Mouse (Mus musculus): Measurements from ENCODE around the gene Gm17428. TPM values are rescaled to one million over a fixed set of nuclear protein-coding genes. Genes with fewer than 3 reads are reported as not detected.
"Not testable (repeated sequence)": the region's sequence is repeated elsewhere in the genome, so short reads cannot be mapped to it uniquely, and the experiment has no call there.

The Gm17428 gene
- polyA plus RNA-seq, 1 experiment, result not detected

GRCm38 (mm10) chr14:54956533-54956932 is 20.2 kb upstream of the Gm17428 start:
- Histone ChIP-seq H3K4me3 (ENCODE audit: low read depth, low read length) (no peak overlapping the region), H3K4me1 (ENCODE audit: control insufficient read depth, insufficient read depth, low read length) (no peaks in the 10 kb centered on the region), H3K9me3 (replicated peaks; ENCODE audit: control insufficient read depth, insufficient read depth, low read length, poor library complexity, severe bottlenecking) (no peaks in the 10 kb centered on the region), H3K27ac (ENCODE audit: insufficient read depth, low read length) (no peak overlapping the region), H3K36me3 (ENCODE audit: control insufficient read depth, insufficient read depth, low read length, poor library complexity, severe bottlenecking) (no peaks in the 10 kb centered on the region), H3K9ac (ENCODE audit: low read depth, poor library complexity, severe bottlenecking) (no peak overlapping the region), H3K27me3 (ENCODE audit: control insufficient read depth, insufficient read depth, low read length, poor library complexity, severe bottlenecking) (no peaks in the 10 kb centered on the region; the same call in 1 of the 2 replicates)
- TF ChIP-seq POLR2A (IDR thresholded peaks at IDR 0.05; ENCODE audit: insufficient read depth, low read length) (no peak), EP300 (IDR thresholded peaks at IDR 0.05; ENCODE audit: insufficient read depth, low read depth, low read length) (no peak), CTCF (IDR thresholded peaks at IDR 0.05; ENCODE audit: low read depth, low read length) (no peak)

- Histone ChIP-seq H3K4me1 (ENCODE audit: control insufficient read depth, insufficient read depth, low read length) (no peaks in the 10 kb centered on the region), H3K9ac (ENCODE audit: low read depth, poor library complexity, severe bottlenecking) (no peak overlapping the region), H3K9me3 (replicated peaks; ENCODE audit: control insufficient read depth, insufficient read depth, low read length, poor library complexity, severe bottlenecking) (no peaks in the 10 kb centered on the region), H3K36me3 (ENCODE audit: control insufficient read depth, insufficient read depth, low read length, poor library complexity, severe bottlenecking) (no peaks in the 10 kb centered on the region), H3K27ac (ENCODE audit: insufficient read depth, low read length) (no peak overlapping the region), H3K27me3 (ENCODE audit: control insufficient read depth, insufficient read depth, low read length, poor library complexity, severe bottlenecking) (no peaks in the 10 kb centered on the region; the same call in 1 of the 2 replicates), H3K4me3 (ENCODE audit: low read depth, low read length) (no peak overlapping the region)
- TF ChIP-seq CTCF (IDR thresholded peaks at IDR 0.05; ENCODE audit: low read depth, low read length) (no peak), POLR2A (IDR thresholded peaks at IDR 0.05; ENCODE audit: insufficient read depth, low read length) (no peak), EP300 (IDR thresholded peaks at IDR 0.05; ENCODE audit: insufficient read depth, low read depth, low read length) (no peak)
These were observed 18.2 kb upstream of the Gm17428 start for GRCm38 (mm10) chr14:54958503-54958902.

- H3K36me3 ChIP-seq (ENCODE audit: control insufficient read depth, insufficient read depth, low read length, poor library complexity, severe bottlenecking), result no peaks in the 10 kb centered on the region
- H3K9me3 ChIP-seq (replicated peaks; ENCODE audit: control insufficient read depth, insufficient read depth, low read length, poor library complexity, severe bottlenecking), result no peaks in the 10 kb centered on the region
- no peak overlapping the region for H3K27ac ChIP-seq (ENCODE audit: insufficient read depth, low read length)
- H3K4me1 ChIP-seq (ENCODE audit: control insufficient read depth, insufficient read depth, low read length), result no peaks in the 10 kb centered on the region
- TF ChIP-seq EP300 (IDR thresholded peaks at IDR 0.05; ENCODE audit: insufficient read depth, low read depth, low read length) (no peak), CTCF (IDR thresholded peaks at IDR 0.05; ENCODE audit: low read depth, low read length) (no peak), POLR2A (IDR thresholded peaks at IDR 0.05; ENCODE audit: insufficient read depth, low read length) (no peak)
- no peak overlapping the region for H3K9ac ChIP-seq (ENCODE audit: low read depth, poor library complexity, severe bottlenecking)
- no peaks in the 10 kb centered on the region for H3K27me3 ChIP-seq (ENCODE audit: control insufficient read depth, insufficient read depth, low read length, poor library complexity, severe bottlenecking)
- H3K4me3 ChIP-seq (ENCODE audit: low read depth, low read length), result no peak overlapping the region
These were observed 17.5 kb upstream of the Gm17428 start for GRCm38 (mm10) chr14:54959197-54959596.

GRCm38 (mm10) chr14:54959853-54960613 is 16.7 kb upstream of the Gm17428 start:
- H3K4me1 ChIP-seq (ENCODE audit: control insufficient read depth, insufficient read depth, low read length); H3K9me3 ChIP-seq (replicated peaks; ENCODE audit: control insufficient read depth, insufficient read depth, low read length, poor library complexity, severe bottlenecking); H3K27ac ChIP-seq (ENCODE audit: insufficient read depth, low read length); H3K27me3 ChIP-seq (ENCODE audit: control insufficient read depth, insufficient read depth, low read length, poor library complexity, severe bottlenecking); H3K4me3 ChIP-seq (ENCODE audit: low read depth, low read length); H3K36me3 ChIP-seq (ENCODE audit: control insufficient read depth, insufficient read depth, low read length, poor library complexity, severe bottlenecking); H3K9ac ChIP-seq (ENCODE audit: low read depth, poor library complexity, severe bottlenecking): not testable (repeated sequence)

- no peak for TF ChIP-seq POLR2A (IDR thresholded peaks at IDR 0.05; ENCODE audit: insufficient read depth, low read length)
- no peak for TF ChIP-seq EP300 (IDR thresholded peaks at IDR 0.05; ENCODE audit: insufficient read depth, low read depth, low read length)
- no peak for TF ChIP-seq CTCF (IDR thresholded peaks at IDR 0.05; ENCODE audit: low read depth, low read length)
- Histone ChIP-seq H3K9me3 (replicated peaks; ENCODE audit: control insufficient read depth, insufficient read depth, low read length, poor library complexity, severe bottlenecking) (no peaks in the 10 kb centered on the region), H3K27me3 (ENCODE audit: control insufficient read depth, insufficient read depth, low read length, poor library complexity, severe bottlenecking) (no peaks in the 10 kb centered on the region), H3K4me3 (ENCODE audit: low read depth, low read length) (no peak overlapping the region), H3K4me1 (ENCODE audit: control insufficient read depth, insufficient read depth, low read length) (no peaks in the 10 kb centered on the region), H3K9ac (ENCODE audit: low read depth, poor library complexity, severe bottlenecking) (no peak overlapping the region), H3K36me3 (ENCODE audit: control insufficient read depth, insufficient read depth, low read length, poor library complexity, severe bottlenecking) (no peaks in the 10 kb centered on the region), H3K27ac (ENCODE audit: insufficient read depth, low read length) (no peak overlapping the region)
These were observed 16.0 kb upstream of the Gm17428 start for GRCm38 (mm10) chr14:54960769-54961168.

- no peaks in the 10 kb centered on the region for H3K27me3 ChIP-seq (ENCODE audit: control insufficient read depth, insufficient read depth, low read length, poor library complexity, severe bottlenecking)
- no peak for TF ChIP-seq POLR2A (IDR thresholded peaks at IDR 0.05; ENCODE audit: insufficient read depth, low read length)
- no peak for TF ChIP-seq CTCF (IDR thresholded peaks at IDR 0.05; ENCODE audit: low read depth, low read length)
- TF ChIP-seq EP300 (IDR thresholded peaks at IDR 0.05; ENCODE audit: insufficient read depth, low read depth, low read length), result no peak
These were observed 15.2 kb upstream of the Gm17428 start for GRCm38 (mm10) chr14:54961487-54961886.

More at GRCm38 (mm10) chr14:54961487-54961886, 15.2 kb upstream of the Gm17428 start:
- Histone ChIP-seq H3K4me3 (ENCODE audit: low read depth, low read length) (no peak overlapping the region), H3K4me1 (ENCODE audit: control insufficient read depth, insufficient read depth, low read length) (no peaks in the 10 kb centered on the region), H3K27ac (ENCODE audit: insufficient read depth, low read length) (no peak overlapping the region), H3K9me3 (replicated peaks; ENCODE audit: control insufficient read depth, insufficient read depth, low read length, poor library complexity, severe bottlenecking) (no peaks in the 10 kb centered on the region), H3K36me3 (ENCODE audit: control insufficient read depth, insufficient read depth, low read length, poor library complexity, severe bottlenecking) (no peaks in the 10 kb centered on the region), H3K9ac (ENCODE audit: low read depth, poor library complexity, severe bottlenecking) (no peak overlapping the region)

Measured in ES-Bruce4 (cell line).